Mouse (Mus musculus) gastrocnemius, adult 18-20 months (tissue): ENCODE results near the gene Nars2. TPM values are rescaled to one million over a fixed set of nuclear protein-coding genes. Genes with fewer than 3 reads are reported as not detected.
A peak's percentile ranks its signal among the peaks of the same experiment; 100 is the strongest.
"Not testable (repeated sequence)": the region's sequence is repeated elsewhere in the genome, so short reads cannot be mapped to it uniquely, and the experiment has no call there.

Experiments
- DNase-seq: peaks from one replicate; pipeline ENCODE4 v3.0.0; 2021; ENCODE audit warnings: low spot score
- long read RNA-seq, 2 experiments: library from polyadenylated mRNA; stranded (forward); transcript quantifications; one replicate each; pipeline ENCODE4 v2.0.0; 2021
- total RNA-seq, 2 experiments: library from RNA; stranded (reverse); gene quantifications; 2 replicates each; pipeline ENCODE4 v1.2.3; 2021

Nars2 gene
- 1 to 10 TPM; 6.1 to 8.5 TPM for total RNA-seq
- long read RNA-seq, experiment 1, transcript Nars2-201 (14 exons, 3,778 nt): major isoform, 10 of 13 reads
- long read RNA-seq, experiment 1, partial matches to known transcripts: 0 of 13 reads
- long read RNA-seq, experiment 1, other reads (novel, unspliced or antisense): 3 of 13 reads
- long read RNA-seq, experiment 2, transcript Nars2-201 (14 exons, 3,778 nt): major isoform, 7 of 10 reads
- long read RNA-seq, experiment 2, partial matches to known transcripts: 0 of 10 reads
- long read RNA-seq, experiment 2, other reads (novel, unspliced or antisense): 3 of 10 reads

DNA sequence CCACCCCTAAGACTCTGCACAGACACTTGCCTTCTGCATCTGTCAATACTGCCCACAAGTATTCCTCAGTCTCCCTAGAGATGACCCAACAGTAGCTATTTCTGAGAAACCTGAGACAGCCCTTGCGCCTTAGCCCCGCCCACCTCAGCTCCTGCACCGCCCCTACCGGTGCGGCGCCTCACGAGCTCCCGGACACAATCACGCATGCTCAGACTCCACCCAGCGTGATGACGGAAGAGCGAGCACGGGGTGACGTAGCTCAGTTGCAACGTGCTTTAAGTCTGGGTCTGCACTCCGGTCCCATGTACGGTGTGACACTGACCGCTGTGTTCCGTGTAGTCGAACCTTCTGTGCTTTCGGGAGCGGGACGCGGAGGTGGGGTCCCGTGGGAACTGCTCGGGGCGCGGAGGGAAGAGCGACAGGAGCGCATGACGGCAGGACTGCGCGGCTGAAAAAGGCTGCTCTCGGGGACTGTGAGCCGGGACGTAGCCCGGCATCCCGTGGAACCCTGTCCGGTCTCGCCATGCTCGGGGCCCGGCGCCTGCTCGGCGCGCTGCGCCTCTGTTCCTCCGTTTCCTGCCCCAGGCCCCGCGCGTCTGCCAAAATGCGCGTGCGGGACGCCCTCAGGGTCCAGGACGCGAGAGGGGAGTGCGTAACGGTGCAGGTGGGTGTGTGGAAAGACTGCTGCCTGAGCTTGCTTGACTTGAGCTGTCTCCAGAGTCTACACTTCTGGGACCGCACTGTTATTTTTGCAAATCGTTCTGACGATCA is at the start of gene Nars2:
Nars2 (plus strand) TSS at position 225 of the 771 bp plus-strand sequence.
- peak; percentile 90 for DNase-seq

GRCm38 (mm10) chr7:96902183-96902582 is 49.1 kb upstream of the Nars2 start:
- DNase-seq: no peak

DNA sequence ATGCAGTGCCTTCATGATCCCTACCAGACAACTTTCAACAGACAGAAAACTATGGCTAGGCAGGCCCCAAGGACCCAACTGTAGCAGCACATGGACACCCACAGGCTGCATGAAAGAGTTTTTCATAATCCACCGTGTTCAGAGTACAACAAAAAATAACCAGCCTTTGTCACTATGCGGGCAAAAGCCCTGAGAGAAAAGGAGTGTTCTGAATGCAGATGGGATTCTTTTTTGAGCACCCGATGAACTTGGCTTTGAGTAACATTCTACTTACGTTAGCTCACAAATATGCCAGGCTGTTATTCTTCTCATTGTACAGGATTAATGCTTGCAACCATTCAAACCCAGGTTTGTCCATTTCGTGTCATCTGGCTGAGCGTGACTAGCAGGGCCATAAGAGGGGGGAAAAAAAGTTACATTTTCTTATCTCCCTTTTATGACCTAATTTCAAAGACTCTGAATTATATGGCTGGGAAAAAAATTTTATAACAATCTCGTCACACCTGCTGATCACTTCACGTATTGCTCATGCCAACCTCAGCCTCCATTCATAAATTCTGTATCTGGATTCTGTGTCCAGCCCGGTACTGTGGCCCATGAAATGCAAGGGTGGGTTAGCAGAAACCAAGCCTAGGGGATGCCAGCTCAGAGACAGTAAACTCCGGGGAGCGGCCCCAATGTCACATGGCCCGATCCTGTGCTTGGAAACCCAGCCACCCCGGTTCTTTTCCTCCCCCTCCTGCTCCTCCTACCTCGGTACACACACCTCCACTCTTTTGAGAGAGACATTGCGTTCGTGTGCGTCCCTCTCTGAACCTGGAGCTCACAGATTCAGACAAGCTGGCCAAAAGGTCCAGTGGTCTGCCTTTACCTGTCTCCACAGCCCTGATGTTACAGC is 48.0 kb upstream of the Nars2 start:
- no peak for DNase-seq

- DNase-seq: no peak
Observed at GRCm38 (mm10) chr7:96904442-96904841, 46.9 kb upstream of the Nars2 start.

GRCm38 (mm10) chr7:96904936-96905335 is 46.4 kb upstream of the Nars2 start:
- no peak for DNase-seq

- DNase-seq: no peak
Observed at GRCm38 (mm10) chr7:96905422-96905821, 45.9 kb upstream of the Nars2 start.

GRCm38 (mm10) chr7:96906216-96906615 is 45.1 kb upstream of the Nars2 start:
- DNase-seq: no peak

DNA sequence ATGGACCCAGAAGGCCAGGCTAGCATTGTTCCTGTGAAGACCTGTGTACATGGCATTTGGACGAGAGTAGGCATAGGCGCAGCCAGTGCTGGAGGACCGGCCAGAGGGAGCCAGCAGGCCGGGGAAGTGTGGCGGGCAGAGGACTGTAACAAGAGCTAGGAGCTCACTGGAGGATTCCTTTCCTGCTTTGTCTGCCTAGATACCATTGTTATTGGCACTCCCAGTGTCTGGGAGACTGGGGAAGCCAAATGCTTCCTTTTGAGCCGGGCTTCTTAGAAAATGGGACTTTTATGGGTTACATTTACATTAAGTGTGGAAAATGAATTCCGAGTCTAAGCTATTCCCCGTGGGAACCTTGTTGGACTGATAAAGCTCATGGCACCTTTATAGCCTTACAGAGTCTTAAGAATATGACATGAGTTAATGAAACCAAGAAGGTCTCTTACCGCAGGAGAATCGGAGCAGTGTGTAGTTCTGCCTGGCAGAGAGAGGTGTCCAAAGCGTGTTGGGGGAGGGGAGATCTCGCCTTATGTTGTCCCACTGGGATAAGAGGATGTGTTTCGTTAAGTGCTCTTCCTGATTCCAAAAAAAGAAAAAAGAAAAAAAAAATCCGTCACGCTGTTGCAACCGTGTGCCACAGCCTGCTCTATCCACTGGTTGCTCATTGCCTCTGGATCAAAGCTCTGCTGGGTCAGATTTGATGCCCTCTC is 43.2 kb upstream of the Nars2 start:
- DNase-seq: no peak

DNA sequence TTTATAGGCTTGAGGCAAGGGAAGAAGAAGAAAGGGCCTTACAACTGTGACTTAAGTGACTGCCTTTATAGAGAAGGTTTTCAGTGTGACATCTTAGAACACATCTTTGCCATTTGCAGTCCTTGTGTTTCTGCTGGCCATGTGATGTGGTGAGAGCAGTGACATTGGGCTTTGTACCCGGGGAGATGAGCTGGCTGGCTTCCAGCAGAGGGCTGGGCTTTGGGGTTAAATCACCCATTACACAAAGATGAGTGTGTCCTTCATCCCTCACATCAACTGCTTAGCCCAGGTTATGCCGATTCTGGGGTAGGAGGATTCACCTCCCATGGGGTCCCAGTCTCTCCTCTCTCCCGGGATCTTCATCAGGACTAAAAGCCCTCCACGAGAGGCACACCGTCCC is 41.4 kb upstream of the Nars2 start:
- DNase-seq: no peak

- DNase-seq: no peak
Observed at GRCm38 (mm10) chr7:96910310-96910960, 40.9 kb upstream of the Nars2 start.

GRCm38 (mm10) chr7:96914031-96914430 is 37.3 kb upstream of the Nars2 start:
- peak; percentile 65 for DNase-seq

DNA sequence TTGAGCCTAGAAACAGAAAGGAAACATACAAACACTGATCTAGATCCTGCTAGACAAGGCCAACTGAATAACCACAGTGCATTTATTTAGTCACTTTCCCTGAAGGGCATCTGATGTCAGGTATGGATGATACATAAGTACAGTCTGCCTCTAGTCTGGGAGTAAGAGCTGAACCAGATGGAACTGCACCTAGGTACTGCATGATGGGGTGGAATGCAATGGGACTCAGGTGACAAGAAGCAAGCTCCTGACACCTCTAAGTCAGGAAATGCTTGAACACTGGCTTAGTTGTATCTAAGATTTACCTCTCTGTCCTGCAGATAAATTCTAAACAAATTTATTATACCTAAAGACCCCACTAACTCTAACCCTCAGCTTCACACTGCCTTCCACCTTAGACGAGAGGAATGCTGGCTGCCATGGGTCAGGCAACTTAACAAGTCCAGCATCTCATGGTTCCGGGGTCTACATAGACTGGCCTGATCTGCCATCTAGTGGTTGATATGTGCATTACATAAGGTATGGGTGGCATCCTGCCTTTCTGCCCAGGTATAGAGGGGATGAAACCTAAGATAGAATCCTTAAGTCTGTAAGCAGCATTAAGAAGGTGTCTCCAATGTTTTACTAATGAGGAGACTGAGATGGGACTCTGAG is 35.7 kb upstream of the Nars2 start:
- peak; percentile 51 for DNase-seq

DNA sequence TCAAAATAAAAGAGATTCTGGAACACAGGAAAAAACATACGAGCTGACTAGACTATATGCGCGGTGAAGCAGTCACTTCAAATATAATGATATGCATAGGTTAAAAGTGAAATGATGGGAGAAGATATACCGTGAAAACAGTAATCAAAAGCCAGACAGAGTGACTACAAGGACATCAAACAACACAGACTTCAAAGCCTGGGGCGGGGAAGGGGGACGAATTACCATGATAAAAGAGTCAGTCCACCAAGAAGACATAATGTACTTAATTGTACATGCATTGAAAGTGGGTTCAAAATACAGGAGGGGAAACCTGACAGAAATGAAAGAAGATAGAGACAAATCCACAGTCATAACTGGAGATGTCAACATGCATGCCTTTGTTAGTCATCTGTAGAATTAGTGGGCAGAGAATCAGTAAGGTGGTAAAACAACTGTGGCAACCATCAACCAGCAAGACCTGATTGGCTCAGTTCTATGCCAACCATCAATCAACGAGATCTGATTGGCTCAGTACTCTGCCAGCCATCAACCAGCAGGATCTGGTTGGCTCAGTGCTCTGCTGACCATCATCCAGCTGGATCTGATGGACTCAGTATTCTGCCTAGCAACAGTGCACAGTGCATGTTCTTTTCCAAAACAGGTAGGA is 30.7 kb upstream of the Nars2 start:
- DNase-seq: no peak

- DNase-seq: no peak
Observed at GRCm38 (mm10) chr7:96922927-96923326, 28.4 kb upstream of the Nars2 start.

DNA sequence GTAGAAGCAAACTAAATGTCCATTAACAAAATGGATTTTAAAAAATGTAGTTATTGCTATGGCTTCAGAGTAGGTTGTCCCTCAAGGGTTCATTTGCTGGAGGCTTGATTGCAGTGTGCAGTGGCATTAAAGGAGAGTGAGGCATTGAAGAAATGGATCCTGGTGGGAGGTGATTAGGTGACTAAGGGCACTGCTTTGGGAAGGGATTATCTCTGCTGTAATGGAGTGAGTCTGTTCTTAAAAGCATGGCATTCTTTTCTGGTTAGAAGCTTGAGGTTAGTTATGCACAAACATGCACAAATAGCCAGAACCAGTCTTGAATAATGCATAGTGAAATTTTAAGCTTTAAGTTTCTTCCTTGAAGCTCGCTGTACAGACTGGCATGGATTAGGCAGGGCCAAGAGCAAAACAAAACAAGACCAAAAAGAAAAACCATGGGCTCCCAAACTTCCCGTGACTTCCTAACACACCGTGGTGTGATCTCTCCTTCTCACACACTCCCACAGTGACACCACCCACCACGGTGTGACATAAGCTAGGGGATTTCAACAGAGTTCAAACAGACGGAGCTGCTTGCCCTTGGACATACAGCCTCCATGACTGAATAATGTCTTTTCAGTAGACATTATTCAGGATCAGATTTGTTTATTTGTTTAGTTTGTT is 7.5 kb upstream of the Nars2 start:
- DNase-seq: no peak

DNA sequence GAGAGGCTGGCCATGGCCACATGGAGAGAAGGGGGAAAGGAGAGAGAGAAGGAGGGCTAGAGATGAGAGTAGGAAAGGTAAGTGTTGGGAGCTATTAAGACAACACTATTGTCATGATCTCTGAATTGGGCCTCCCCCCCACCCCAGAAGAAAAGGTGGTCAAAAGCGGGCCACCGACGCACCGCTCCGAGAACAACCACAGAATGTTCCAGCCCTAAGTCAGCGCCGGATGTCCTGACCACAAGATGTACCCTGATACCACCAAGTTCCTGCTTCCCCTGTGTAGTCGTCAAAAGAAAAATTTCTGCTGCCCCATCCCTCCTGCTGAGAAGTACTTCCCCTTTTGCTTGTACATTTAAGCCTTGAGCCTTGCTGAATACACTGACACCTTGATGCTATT is 4.8 kb upstream of the Nars2 start:
- not testable (repeated sequence) for DNase-seq

GRCm38 (mm10) chr7:96952094-96952493 is 789 bp downstream of the Nars2 start:
- DNase-seq: no peak

- DNase-seq: no peak
Observed at GRCm38 (mm10) chr7:96959168-96959567, 7.9 kb downstream of the Nars2 start.

DNA sequence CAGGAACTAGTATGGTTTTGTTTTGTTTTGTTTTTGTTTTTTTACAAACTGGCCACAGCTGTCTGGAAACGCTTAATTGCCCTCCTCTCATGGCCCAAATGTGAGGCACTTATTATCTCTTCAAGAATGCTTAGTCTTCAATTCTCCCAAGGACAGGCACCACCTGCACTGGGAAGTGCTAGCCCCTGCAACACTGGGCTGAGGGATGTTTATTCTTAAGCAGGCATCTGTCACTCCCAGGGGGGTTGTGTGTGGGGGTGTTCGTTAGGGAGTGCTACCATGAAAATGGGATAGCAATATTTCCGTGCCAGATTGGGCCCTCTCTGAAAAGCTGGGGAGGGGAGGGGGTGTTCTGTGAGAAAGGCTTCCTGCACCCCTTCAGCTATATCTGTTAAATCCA is 15.9 kb downstream of the Nars2 start:
- no peak for DNase-seq
